Mouse (Mus musculus) liver, embryonic 15.5 days (tissue): ENCODE data around the gene Rnf157. TPM values are rescaled to one million over a fixed set of nuclear protein-coding genes. Genes with fewer than 3 reads are reported as not detected.
"Not testable (repeated sequence)": the region's sequence is repeated elsewhere in the genome, so short reads cannot be mapped to it uniquely, and the experiment has no call there.

ENCODE experiments used
- ATAC-seq: fragments of 200-750 bp; cut with Nextera tagmentation; 2 replicates; pipeline ENCODE4 v1.8.0; 2017; ENCODE audit warnings: moderate number of reproducible peaks, mild to moderate bottlenecking, moderate library complexity; ENCODE audit not compliant: insufficient read depth
- H3K27ac ChIP-seq: fragments of 300-500 bp; sonication (generic); replicated peaks from 2 replicates; pipeline ENCODE4 v1.5.1; 2015; ENCODE audit warnings: mild to moderate bottlenecking, inconsistent platforms
- H3K27me3 ChIP-seq: fragments of 300-500 bp; sonication (generic); 2 replicates; pipeline ENCODE4 v1.6.1; 2015; ENCODE audit warnings: mild to moderate bottlenecking, inconsistent platforms
- H3K36me3 ChIP-seq: fragments of 300-500 bp; sonication (generic); replicated peaks from 2 replicates; pipeline ENCODE4 v1.6.1; 2015; ENCODE audit warnings: moderate library complexity, mild to moderate bottlenecking, inconsistent platforms
- H3K4me1 ChIP-seq: fragments of 300-500 bp; sonication (generic); replicated peaks from 2 replicates; pipeline ENCODE4 v1.6.1; 2015; ENCODE audit warnings: inconsistent platforms
- H3K4me2 ChIP-seq: fragments of 300-500 bp; sonication (generic); 2 replicates; pipeline ENCODE4 v1.6.1; 2015; ENCODE audit warnings: moderate library complexity, mild to moderate bottlenecking, inconsistent platforms
- H3K4me3 ChIP-seq: fragments of 300-500 bp; sonication (generic); replicated peaks from 2 replicates; pipeline ENCODE4 v1.5.1; 2015; ENCODE audit warnings: mild to moderate bottlenecking, inconsistent platforms
- H3K9ac ChIP-seq: fragments of 300-500 bp; sonication (generic); 2 replicates; pipeline ENCODE4 v1.6.1; 2015; ENCODE audit warnings: moderate library complexity, mild to moderate bottlenecking, inconsistent platforms
- H3K9me3 ChIP-seq: fragments of 300-500 bp; sonication (generic); replicated peaks from 2 replicates; pipeline ENCODE4 v1.6.1; 2016; ENCODE audit warnings: inconsistent platforms
- WGBS: fragments of 180-500 bp; shearing (Covaris S2); methylation state at CpG from one replicate; pipeline ENCODE4 v1.1.7; 2015; ENCODE audit warnings: mixed read lengths; ENCODE audit not compliant: insufficient replicate concordance; 5-methylcytosine and 5-hydroxymethylcytosine counted together
- polyA plus RNA-seq: library from polyadenylated mRNA; unstranded; fragments of >200 nt; fragmentation: Nextera tagmentation; extraction: Ambion mirVana; gene quantifications from 2 replicates; pipeline ENCODE4 v1.2.1, GENCODE M21; 2015

Gene Rnf157
- polyA plus RNA-seq, 1 experiment from 2014 or later, result 1.4 TPM

DNA sequence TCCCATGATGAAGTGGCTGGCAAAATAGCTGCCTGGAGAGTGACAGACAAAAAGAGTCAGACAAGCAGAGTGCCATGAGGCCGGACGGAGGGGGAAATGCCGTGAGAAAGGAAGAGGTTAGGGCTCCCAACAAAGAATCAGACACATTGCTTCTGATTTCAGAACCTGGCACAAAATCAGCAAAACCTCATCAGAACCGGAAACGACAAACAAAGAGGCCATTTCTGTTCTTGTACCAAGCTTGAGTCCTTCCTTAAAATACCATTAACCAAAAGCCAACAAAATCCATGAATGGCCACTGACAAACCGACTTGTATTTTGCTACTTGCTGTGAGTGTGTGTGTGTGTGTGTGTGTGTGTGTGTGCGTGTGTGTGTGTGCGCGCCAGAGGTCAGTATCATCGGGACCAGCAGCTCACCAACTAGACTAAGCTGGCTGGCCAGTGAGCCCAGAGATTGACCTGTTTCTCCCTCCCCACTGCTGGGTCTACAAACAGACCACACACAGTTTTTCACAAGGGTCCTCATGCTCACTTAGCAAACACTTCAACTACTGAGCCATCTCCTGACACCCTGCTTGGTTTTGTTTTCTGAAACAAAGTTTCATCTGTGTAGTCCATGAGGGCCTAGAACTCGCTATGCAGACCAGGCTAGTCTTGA, 16.4 kb downstream of the Rnf157 start:
- no peak for ATAC-seq
- WGBS, result 77% methylated on average over 11 of the region's 11 CpGs
- H3K4me3 ChIP-seq, result no peak overlapping the region
- H3K9me3 ChIP-seq, result no peaks in the 10 kb centered on the region
- H3K4me1 ChIP-seq, result peaks cover 8% of the 10 kb centered on the region
- H3K36me3 ChIP-seq, result peaks cover 17% of the 10 kb centered on the region
- H3K27ac ChIP-seq, result no peak overlapping the region
- no peak overlapping the region for H3K4me2 ChIP-seq
- H3K9ac ChIP-seq, result no peak overlapping the region
- no peaks in the 10 kb centered on the region for H3K27me3 ChIP-seq

DNA sequence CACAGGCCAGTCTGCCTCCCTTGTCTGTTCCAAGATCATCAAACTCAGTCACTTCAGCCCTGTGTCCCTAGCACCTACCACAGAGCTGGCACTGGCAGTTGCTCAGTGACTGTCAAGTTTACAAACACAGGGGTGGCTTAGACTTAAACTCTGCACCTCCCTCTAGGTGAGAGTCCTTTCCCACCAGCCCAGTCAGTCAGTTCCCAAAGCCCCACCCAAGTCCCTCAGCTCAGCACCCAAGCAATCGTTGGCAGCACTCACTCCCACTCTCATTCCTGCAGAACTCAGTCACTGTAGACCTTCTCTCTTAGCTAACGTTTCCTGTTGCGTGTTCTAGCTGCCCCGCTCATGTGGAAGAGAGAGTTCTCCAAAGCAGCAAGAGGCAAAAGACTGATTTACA, 18.1 kb downstream of the Rnf157 start:
- Histone ChIP-seq H3K4me1 (peaks cover 8% of the 10 kb centered on the region), H3K27me3 (no peaks in the 10 kb centered on the region), H3K36me3 (peaks cover 17% of the 10 kb centered on the region), H3K4me2 (peak overlapping the region; percentile 19), H3K9ac (0 out of 2 replicates have a peak overlapping the region, but pooled peaks have one; percentile 2), H3K9me3 (no peaks in the 10 kb centered on the region), H3K27ac (peak overlapping the region; percentile 39; the same call in 1 of the 2 replicates), H3K4me3 (peak overlapping the region; percentile 22)
- 72% methylated on average over 4 of the region's 4 CpGs for WGBS
- peak; percentile 62 for ATAC-seq

DNA sequence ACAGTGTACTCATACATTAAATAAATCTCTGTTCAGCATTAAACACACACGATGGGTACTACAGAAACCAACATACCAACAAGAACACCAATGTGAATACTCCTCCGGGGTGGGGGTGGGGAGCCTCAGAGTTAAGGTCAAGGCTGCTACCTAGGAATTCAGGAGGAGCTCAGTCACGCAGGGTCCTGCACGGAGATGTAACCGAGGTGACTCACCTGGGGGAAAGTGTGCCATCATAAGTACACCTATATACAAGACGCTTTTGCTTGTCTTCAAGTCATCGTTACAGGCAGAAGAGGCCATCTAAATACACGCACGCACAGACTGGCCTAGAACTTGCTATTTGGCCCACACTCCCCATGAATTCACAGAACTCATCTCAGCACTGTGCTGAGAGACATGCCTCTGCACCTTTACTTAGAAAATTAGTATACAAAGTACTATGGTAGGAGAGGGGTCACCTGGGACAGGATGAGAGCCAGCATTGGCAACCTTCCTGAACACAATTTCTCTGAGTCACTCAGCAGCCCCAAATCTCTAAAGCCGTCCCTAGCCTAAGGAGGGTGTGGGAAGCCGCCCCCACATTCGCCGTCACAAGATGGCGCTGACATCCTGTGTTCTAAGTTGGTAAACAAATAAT, 23.9 kb downstream of the Rnf157 start:
- Histone ChIP-seq H3K27ac (peak overlapping the region; percentile 87), H3K9me3 (no peaks in the 10 kb centered on the region), H3K36me3 (no peaks in the 10 kb centered on the region), H3K27me3 (no peaks in the 10 kb centered on the region), H3K4me3 (peak overlapping the region; percentile 44), H3K4me1 (peaks cover 22% of the 10 kb centered on the region), H3K9ac (peak overlapping the region; percentile 35; the same call in 1 of the 2 replicates), H3K4me2 (peak overlapping the region; percentile 51)
- peak; percentile 93 for ATAC-seq
- 62% methylated on average over 14 of the region's 14 CpGs for WGBS

DNA sequence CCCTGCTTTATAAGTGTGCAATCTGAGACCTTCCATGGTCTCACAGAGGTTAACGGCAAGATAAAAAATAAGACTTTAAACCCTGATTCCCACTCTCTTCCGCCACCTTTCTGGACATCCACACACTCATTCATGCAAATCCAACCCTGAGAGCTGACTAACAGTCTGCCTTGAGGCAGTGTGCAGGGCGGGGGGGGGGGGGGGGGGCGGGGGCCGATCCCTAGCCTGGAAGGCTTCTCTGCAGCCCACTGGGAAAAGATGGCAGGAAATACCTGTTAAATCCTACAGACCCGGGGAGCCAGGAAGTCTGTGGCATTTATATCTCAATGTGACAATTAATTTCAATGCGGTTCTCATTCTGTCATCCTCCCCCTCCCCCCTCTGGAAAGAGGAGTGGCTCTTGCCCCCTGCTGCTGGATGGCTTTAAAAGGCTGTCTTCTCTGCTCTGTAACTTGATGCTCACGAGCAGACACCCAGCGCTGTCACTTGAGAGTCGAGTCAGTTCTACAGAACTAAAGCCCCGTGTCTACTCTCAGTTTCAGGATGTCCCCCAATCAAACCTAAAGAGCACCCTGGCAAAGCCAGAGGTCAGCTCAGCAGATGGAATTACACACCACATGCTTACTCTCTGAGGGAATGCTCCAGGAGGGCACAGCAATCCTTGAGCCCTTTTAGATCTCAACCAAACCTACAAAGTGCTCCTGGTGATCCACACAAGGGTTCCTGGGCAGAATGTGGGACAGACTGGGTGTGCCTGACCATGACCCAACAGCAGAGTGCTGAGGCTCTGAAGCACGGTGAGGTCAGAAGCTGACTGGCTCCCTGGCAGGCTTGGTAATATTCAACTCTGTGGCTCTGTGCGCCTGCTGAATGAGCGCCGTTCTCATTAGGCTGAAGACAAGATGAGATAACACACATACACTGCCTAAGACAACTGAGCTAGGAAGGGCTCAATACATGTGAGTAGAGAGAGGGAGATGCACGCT, 25.5 kb downstream of the Rnf157 start:
- no peak overlapping the region for H3K4me3 ChIP-seq
- H3K27me3 ChIP-seq, result no peaks in the 10 kb centered on the region
- H3K9me3 ChIP-seq, result no peaks in the 10 kb centered on the region
- peak overlapping the region; percentile 41; the same call in 1 of the 2 replicates for H3K27ac ChIP-seq
- ATAC-seq, result no peak
- H3K4me2 ChIP-seq, result peak overlapping the region; percentile 4; the same call in 1 of the 2 replicates
- H3K4me1 ChIP-seq, result peaks cover 22% of the 10 kb centered on the region
- peak overlapping the region; percentile 15; the same call in 1 of the 2 replicates for H3K9ac ChIP-seq
- no peaks in the 10 kb centered on the region for H3K36me3 ChIP-seq
- 27% methylated on average over 16 of the region's 16 CpGs for WGBS

DNA sequence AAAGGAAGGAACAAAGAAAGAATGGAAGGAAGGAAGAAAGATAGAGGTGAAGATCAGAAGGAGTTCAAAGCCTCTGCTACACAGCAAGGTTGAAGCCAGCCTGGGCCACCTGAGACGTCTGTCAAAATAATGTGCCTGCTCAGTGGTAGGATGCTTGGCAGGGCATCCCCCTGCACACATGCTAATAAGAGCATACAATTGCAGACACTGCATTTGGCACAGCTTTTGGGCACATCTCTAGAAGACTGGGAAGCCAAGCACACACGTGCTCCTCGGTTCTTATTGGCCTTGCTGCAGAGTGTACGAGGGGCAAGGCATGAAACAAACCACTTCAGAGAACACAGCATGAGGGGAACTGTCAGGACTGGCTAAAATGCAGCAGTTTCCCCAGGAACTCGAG, 26.8 kb downstream of the Rnf157 start:
- ATAC-seq, result no peak
- H3K27me3 ChIP-seq, result no peaks in the 10 kb centered on the region
- H3K4me1 ChIP-seq, result peaks cover 22% of the 10 kb centered on the region
- H3K4me2 ChIP-seq, result no peak overlapping the region
- H3K27ac ChIP-seq, result no peak overlapping the region
- no peak overlapping the region for H3K4me3 ChIP-seq
- H3K9ac ChIP-seq, result no peak overlapping the region
- no peaks in the 10 kb centered on the region for H3K36me3 ChIP-seq
- no peaks in the 10 kb centered on the region for H3K9me3 ChIP-seq
- 62% methylated on average over 5 of the region's 5 CpGs for WGBS

DNA sequence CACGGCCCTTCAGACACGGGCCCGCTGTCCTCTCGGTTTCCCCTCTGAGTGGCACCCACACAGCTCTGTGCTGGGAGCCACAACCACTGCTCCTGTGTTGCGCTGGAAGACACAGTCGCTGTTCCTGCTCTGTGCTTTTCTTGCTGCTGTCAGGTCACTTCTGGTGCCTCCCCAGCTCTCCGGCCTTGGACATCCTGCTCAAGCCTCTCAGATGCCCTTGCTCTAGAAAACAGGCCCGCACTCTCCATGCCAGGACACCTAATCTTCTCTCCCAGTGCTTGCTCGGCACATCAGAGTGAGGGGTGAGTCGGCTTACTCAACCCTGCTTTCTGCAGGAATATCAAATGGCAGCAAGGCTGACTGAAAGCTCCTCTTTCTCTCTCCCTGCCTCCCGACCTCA, 28.7 kb downstream of the Rnf157 start:
- ATAC-seq, result no peak
- WGBS, result 71% methylated on average over 11 of the region's 11 CpGs

DNA sequence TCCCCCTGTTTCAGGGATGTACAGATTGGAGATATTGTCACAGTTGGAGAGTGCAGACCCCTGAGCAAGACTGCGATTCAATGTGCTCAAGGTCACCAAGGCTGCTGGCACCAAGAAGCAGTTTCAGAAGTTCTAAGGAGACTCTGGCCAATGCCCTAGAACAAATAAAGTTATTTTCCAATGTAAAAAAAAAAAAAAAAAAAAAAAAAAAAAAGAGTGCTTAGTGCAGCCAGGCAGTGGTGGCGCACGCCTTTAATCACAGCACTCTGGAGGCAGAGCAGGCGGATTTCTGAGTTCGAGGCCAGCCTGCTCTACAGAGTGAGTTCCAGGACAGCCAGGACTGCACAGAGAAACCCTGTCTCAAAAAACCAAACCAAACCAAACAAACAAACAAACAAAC, 29.8 kb downstream of the Rnf157 start:
- H3K36me3 ChIP-seq, H3K27ac ChIP-seq, H3K9ac ChIP-seq, H3K9me3 ChIP-seq, H3K4me2 ChIP-seq, H3K4me3 ChIP-seq, H3K27me3 ChIP-seq, ATAC-seq: not testable (repeated sequence)
- WGBS, result 76% methylated on average over 5 of the region's 5 CpGs
- H3K4me1 ChIP-seq, result peaks cover 15% of the 10 kb centered on the region

More for the DNA sequence above, 28.7 kb downstream of the Rnf157 start:
- H3K9ac ChIP-seq, result no peak overlapping the region
- no peak overlapping the region for H3K4me2 ChIP-seq
- H3K4me3 ChIP-seq, result no peak overlapping the region
- H3K27me3 ChIP-seq, result no peaks in the 10 kb centered on the region
- H3K4me1 ChIP-seq, result peaks cover 22% of the 10 kb centered on the region
- H3K9me3 ChIP-seq, result no peaks in the 10 kb centered on the region
- no peaks in the 10 kb centered on the region for H3K36me3 ChIP-seq
- H3K27ac ChIP-seq, result no peak overlapping the region

DNA sequence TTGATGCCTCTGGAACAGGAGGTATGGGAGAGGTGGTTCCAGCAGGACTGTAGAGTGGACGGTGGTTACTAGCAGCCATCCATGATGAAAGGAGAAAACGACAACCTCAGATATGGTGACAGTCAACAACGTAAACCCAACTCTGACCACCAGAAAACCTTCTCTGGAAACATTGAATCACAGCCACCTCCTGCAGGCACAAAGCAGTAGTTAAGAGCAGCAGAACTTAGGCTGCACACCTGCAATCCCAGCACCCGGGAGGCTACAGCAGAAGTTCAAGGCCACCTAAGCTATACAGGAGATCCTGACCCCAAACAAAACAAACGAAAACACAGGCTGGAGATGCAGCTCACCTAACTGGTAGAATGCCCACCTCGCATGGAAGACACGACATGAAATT, 32.1 kb downstream of the Rnf157 start:
- no peak overlapping the region for H3K9ac ChIP-seq
- H3K9me3 ChIP-seq, result no peaks in the 10 kb centered on the region
- no peaks in the 10 kb centered on the region for H3K36me3 ChIP-seq
- no peak overlapping the region for H3K27ac ChIP-seq
- H3K4me2 ChIP-seq, result no peak overlapping the region
- H3K27me3 ChIP-seq, result no peaks in the 10 kb centered on the region
- no peak for ATAC-seq
- WGBS, result 67% methylated on average over 7 of the region's 7 CpGs
- no peak overlapping the region for H3K4me3 ChIP-seq
- no peaks in the 10 kb centered on the region for H3K4me1 ChIP-seq

DNA sequence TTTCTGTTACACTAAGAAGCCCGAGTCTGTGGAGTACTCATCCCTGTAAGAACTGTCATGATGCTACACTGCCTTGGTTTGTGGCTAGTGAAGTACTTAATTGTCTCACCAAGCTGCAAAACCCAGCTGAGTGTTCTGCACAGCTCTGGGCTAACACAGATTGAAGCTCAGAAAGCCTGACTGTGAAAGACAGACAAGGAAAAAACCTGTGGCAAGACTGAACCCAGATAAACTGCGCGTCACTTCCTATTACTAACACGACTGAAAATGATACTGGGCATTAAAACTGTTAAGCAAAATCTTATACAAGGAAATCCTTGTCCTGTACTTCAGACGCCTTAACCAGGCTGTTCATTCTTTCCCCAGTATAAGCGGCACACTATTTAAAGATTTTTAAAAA, 33.3 kb downstream of the Rnf157 start:
- 49% methylated on average over 6 of the region's 6 CpGs for WGBS
- Histone ChIP-seq H3K9ac (no peak overlapping the region), H3K9me3 (no peaks in the 10 kb centered on the region), H3K4me3 (no peak overlapping the region), H3K27me3 (no peaks in the 10 kb centered on the region), H3K27ac (no peak overlapping the region), H3K36me3 (no peaks in the 10 kb centered on the region), H3K4me2 (no peak overlapping the region), H3K4me1 (no peaks in the 10 kb centered on the region)
- ATAC-seq, result no peak

DNA sequence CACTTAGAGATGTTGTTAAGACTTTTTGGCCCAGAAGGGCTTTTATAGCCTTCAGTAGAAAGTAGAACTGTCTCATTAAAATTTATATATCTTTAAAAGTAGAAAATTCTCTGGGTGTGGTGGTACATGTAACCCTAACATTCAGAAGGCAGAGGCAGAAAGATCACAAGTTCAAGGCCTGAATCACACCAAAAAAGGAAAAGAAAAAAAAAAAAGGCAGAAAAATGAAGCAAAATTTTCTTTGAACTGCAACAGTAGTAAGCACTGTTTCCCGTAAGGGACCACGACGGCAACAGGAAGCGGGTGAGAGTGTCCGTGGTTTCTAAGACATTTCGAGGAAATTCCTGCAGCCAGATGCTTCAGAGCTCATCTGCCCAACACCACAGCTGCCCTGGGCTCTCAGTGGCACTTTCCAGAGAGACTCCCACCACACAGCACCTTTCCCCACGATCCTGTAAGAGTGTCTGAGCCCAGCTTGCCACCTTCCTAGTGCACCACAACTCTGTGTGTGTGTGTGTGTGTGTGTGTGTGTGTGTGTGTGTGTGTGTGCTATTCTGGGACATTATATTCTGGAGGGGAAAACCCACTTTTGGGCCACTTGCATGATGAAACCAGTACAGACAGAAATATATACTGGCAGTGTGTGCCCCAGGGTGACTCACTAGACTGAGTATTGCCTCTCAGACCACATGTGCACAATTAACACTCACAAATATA, 35.7 kb downstream of the Rnf157 start:
- 26% methylated on average over 7 of the region's 7 CpGs for WGBS

More for the DNA sequence above, 35.7 kb downstream of the Rnf157 start:
- Histone ChIP-seq H3K4me3 (no peak overlapping the region), H3K9ac (no peak overlapping the region), H3K4me2 (no peak overlapping the region), H3K9me3 (no peaks in the 10 kb centered on the region), H3K36me3 (no peaks in the 10 kb centered on the region), H3K4me1 (0 out of 2 replicates have a peak, but pooled peaks cover under 1% of the 10 kb centered on the region), H3K27me3 (no peaks in the 10 kb centered on the region), H3K27ac (no peak overlapping the region)
- no peak for ATAC-seq
